Comparison of ENCODE assay signal across 14 mouse cellular contexts in the genomic region with DNA sequence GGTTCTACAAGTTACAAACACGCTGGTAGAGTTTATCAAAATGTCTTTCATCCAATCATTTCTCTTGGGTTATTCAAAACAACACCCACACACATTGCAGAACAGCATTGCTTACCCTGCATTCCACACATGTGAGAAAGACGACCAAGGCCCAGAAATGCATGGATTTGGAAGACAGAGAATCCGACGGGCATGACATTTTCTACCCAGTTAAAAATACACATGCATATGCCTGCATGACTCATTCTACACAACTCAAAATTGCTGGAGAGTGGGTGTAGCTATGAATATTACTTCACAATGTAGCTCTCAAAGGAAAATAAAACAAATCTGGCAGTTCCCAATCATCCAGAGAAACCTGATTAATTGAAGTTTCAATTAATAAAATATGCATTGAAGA. TPM values are rescaled to one million over a fixed set of nuclear protein-coding genes. Genes with fewer than 3 reads are reported as not detected.
DNase-seq lines count a peak whose midpoint lies in the region.
"Had no signal": no experiment of that assay in that cellular context is flagged by ENCODE, and none has a peak within 500 bp of the region (broad histone marks: within the 10 kb centered on the region; RNA-seq: fewer than 3 reads in every experiment).

No protein-coding gene starts in this region.

- intact Hi-C loops in left cerebral cortex, postnatal 4 days (cut with DNase I), result no loop called here

- DNase-seq in left cerebral cortex, adult 11 months (ENCODE audit: low spot score), result peak; percentile 43
- no peak for DNase-seq in left cerebral cortex, postnatal 4 days
- DNase-seq in layer of hippocampus, adult 8-10 months (ENCODE audit: low spot score in 2 of 2), result peak; percentile 10 to 58
- peak; percentile 46 to 65 for DNase-seq in left cerebral cortex, adult 9 months (ENCODE audit: low spot score in 2 of 2)
- DNase-seq in testis, postnatal 14 days (ENCODE audit: low spot score), result no peak
- no peak for DNase-seq in lung, postnatal 25 days (ENCODE audit: low spot score)
- no peak for DNase-seq in adrenal gland, adult 2 months
- DNase-seq: adrenal gland, postnatal 14 days; cerebellum, adult 2 months; gastrocnemius, postnatal 25 days; heart, postnatal 10 days; lung, adult 2 months; thymus, postnatal 36 days had no signal

RNA-seq across cellular contexts. Expression of a gene that starts 41.0 kb away (rescaled TPM):
- total RNA-seq in left cerebral cortex, postnatal 4 days (2021), result 10 to 100 TPM; 49.3 to 58.5 TPM
- total RNA-seq in layer of hippocampus, adult 8-10 months (2022), result 100 to 1,000 TPM; 123 to 158 (median 138) TPM
- total RNA-seq in adrenal gland, adult 2 months (2021), result under 1 TPM in 1 of 2 experiments, not detected in 1; 0.10 TPM
- not detected in 2 replicates for polyA plus RNA-seq in adrenal gland, adult 2 months (2012; rRNA removed)
- total RNA-seq: heart, postnatal 10 days; liver, adult 2 months had no signal
- polyA plus RNA-seq: liver, adult 2 months; lung, adult 2 months had no signal

Comparison
In these comparisons a context has a peak if more than half of its experiments do, and no peak if none do; other contexts are left out.
1. DNase-seq: peak in left cerebral cortex, adult 11 months (single experiment), layer of hippocampus, adult 8-10 months (2 of 2) and left cerebral cortex, adult 9 months (2 of 2); none in left cerebral cortex, postnatal 4 days (single experiment), testis, postnatal 14 days (single experiment), lung, postnatal 25 days (single experiment) and adrenal gland, adult 2 months (single experiment).
2. RNA of a gene that starts 41.0 kb away (total RNA-seq): 123 to 158 TPM in layer of hippocampus, adult 8-10 months and 49.3 to 58.5 TPM in left cerebral cortex, postnatal 4 days; 0.10 TPM in adrenal gland, adult 2 months; every median in the first group is over 10 times any median in the second.